Mouse (Mus musculus) neural tube, embryonic 12.5 days (tissue): Measurements from ENCODE around the gene Sh3bgrl. TPM values are rescaled to one million over a fixed set of nuclear protein-coding genes. Genes with fewer than 3 reads are reported as not detected.

Source experiments
- ATAC-seq: fragments of 200-750 bp; cut with Nextera tagmentation; 2 replicates; pipeline ENCODE4 v1.8.0; 2017; ENCODE audit warnings: low read depth, mild to moderate bottlenecking, moderate TSS enrichment, moderate library complexity; ENCODE audit not compliant: low FRiP score
- H3K27ac ChIP-seq: fragments of 300-500 bp; sonication (generic); 2 replicates; pipeline ENCODE4 v1.5.1; 2016
- H3K27me3 ChIP-seq: fragments of 300-500 bp; sonication (generic); replicated peaks from 2 replicates; pipeline ENCODE4 v1.6.1; 2016; ENCODE audit warnings: mild to moderate bottlenecking
- H3K36me3 ChIP-seq: fragments of 300-500 bp; sonication (generic); 2 replicates; pipeline ENCODE4 v1.6.1; 2016; ENCODE audit warnings: mild to moderate bottlenecking
- H3K4me1 ChIP-seq: fragments of 300-500 bp; sonication (generic); 2 replicates; pipeline ENCODE4 v1.6.1; 2016
- H3K4me2 ChIP-seq: fragments of 300-500 bp; sonication (generic); replicated peaks from 2 replicates; pipeline ENCODE4 v1.6.1; 2016; ENCODE audit warnings: mild to moderate bottlenecking
- H3K4me3 ChIP-seq: fragments of 300-500 bp; sonication (generic); 2 replicates; pipeline ENCODE4 v1.5.1; 2016
- H3K9ac ChIP-seq: fragments of 300-500 bp; sonication (generic); 2 replicates; pipeline ENCODE4 v1.6.1; 2016; ENCODE audit warnings: mild to moderate bottlenecking
- H3K9me3 ChIP-seq: fragments of 300-500 bp; sonication (generic); 2 replicates; pipeline ENCODE4 v1.6.1; 2016; ENCODE audit warnings: mild to moderate bottlenecking
- WGBS: fragments of 180-500 bp; shearing (Covaris S2); methylation state at CpG from one replicate; pipeline ENCODE4 v1.1.7; 2016; 5-methylcytosine and 5-hydroxymethylcytosine counted together
- polyA plus RNA-seq: library from polyadenylated mRNA; unstranded; fragments of >200 nt; fragmentation: Nextera tagmentation; extraction: Ambion mirVana; gene quantifications from 2 replicates; pipeline ENCODE4 v1.2.1, GENCODE M21; 2016

The Sh3bgrl gene
- polyA plus RNA-seq, 1 experiment from 2014 or later: 184 TPM

DNA sequence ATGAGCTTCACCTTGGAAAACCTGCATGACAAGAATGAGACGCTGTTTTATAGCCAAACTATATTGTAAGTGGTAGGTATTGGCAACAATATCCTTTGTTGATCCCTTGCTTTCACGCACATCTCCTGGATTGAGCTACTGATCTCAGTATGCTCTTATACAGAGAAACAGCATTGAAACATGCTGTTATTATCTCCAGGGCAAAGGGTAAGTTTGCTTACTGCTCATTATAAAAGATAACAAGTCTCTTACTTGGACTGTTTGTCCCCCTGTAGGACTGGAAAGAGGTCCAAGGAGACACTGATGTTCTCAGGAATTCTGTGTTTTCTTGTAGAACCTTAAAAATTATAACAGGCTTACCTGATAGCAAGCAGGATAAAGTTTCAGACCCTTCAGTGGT lies 41.7 kb downstream of the Sh3bgrl start:
- Histone ChIP-seq H3K4me1 (no peaks in the 10 kb centered on the region), H3K27ac (no peak overlapping the region), H3K9ac (no peak overlapping the region), H3K36me3 (no peaks in the 10 kb centered on the region), H3K4me3 (no peak overlapping the region), H3K9me3 (no peaks in the 10 kb centered on the region), H3K4me2 (no peak overlapping the region), H3K27me3 (no peaks in the 10 kb centered on the region)
- no peak for ATAC-seq
- WGBS: 84% methylated on average over 2 of the region's 2 CpGs

- H3K9me3 ChIP-seq: no peaks in the 10 kb centered on the region
- WGBS: 76% methylated on average over 2 of the region's 2 CpGs
- ATAC-seq: no peak
These were observed 42.1 kb downstream of the Sh3bgrl start for GRCm38 (mm10) chrX:109137295-109137694.

GRCm38 (mm10) chrX:109141337-109141870 lies 46.2 kb downstream of the Sh3bgrl start:
- WGBS: 79% methylated on average over 1 of the region's 1 CpGs
- H3K27me3 ChIP-seq: no peaks in the 10 kb centered on the region

More at GRCm38 (mm10) chrX:109137295-109137694, 42.1 kb downstream of the Sh3bgrl start:
- H3K27me3 ChIP-seq: no peaks in the 10 kb centered on the region
- no peak overlapping the region for H3K4me3 ChIP-seq
- H3K4me1 ChIP-seq: no peaks in the 10 kb centered on the region
- H3K27ac ChIP-seq: no peak overlapping the region
- H3K36me3 ChIP-seq: no peaks in the 10 kb centered on the region
- no peak overlapping the region for H3K9ac ChIP-seq
- no peak overlapping the region for H3K4me2 ChIP-seq

DNA sequence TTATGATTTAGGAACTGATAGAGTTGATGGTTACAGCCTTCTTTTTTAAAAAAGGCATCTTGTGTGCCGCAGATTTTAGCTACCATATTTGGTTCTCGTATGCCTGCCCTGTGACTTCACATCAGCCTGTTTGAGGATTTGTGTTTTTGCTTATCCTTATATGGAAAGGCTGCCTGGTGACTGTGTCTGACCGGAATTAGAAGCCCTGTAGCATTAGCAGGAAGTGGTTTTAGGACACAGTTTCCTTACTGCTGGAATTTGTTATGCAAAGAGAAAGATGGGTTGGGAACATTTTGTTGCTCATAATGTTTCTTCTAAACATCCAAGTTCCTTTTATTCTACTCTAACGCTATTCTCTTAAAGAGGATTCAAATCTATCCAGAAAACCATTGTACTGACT lies 47.1 kb downstream of the Sh3bgrl start:
- H3K4me3 ChIP-seq: no peak overlapping the region
- 83% methylated on average over 4 of the region's 4 CpGs for WGBS
- ATAC-seq: no peak
- H3K27me3 ChIP-seq: no peaks in the 10 kb centered on the region
- no peak overlapping the region for H3K9ac ChIP-seq
- no peaks in the 10 kb centered on the region for H3K36me3 ChIP-seq
- H3K4me2 ChIP-seq: no peak overlapping the region
- H3K4me1 ChIP-seq: no peaks in the 10 kb centered on the region
- no peaks in the 10 kb centered on the region for H3K9me3 ChIP-seq
- H3K27ac ChIP-seq: no peak overlapping the region

More at GRCm38 (mm10) chrX:109141337-109141870, 46.2 kb downstream of the Sh3bgrl start:
- H3K9me3 ChIP-seq: no peaks in the 10 kb centered on the region
- ATAC-seq: no peak
- H3K9ac ChIP-seq: no peak overlapping the region
- H3K36me3 ChIP-seq: no peaks in the 10 kb centered on the region
- no peak overlapping the region for H3K27ac ChIP-seq
- no peak overlapping the region for H3K4me3 ChIP-seq
- no peaks in the 10 kb centered on the region for H3K4me1 ChIP-seq
- H3K4me2 ChIP-seq: no peak overlapping the region

DNA sequence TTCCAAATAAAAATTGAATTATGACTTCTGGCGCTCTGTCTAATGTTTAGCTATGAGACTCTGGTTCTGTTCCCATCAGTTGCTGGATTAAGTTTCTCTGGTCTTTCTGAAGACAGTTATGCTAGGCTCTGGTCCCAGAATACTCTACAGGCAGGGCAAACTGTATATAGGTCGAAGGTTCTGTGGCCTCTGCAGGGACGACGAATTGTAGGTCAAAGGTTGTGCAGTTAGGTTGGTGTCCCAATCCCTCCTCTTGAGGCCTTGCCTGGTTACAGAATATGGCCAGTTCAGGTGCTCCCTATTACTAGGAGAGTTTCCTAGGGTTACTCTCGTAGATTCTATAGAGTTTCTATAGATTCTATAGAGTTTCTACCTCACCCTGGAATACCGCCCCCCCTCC lies 50.6 kb downstream of the Sh3bgrl start:
- Histone ChIP-seq H3K9ac (no peak overlapping the region), H3K4me2 (no peak overlapping the region), H3K36me3 (no peaks in the 10 kb centered on the region), H3K27ac (no peak overlapping the region), H3K27me3 (no peaks in the 10 kb centered on the region), H3K4me3 (no peak overlapping the region), H3K4me1 (no peaks in the 10 kb centered on the region), H3K9me3 (no peaks in the 10 kb centered on the region)
- WGBS: 89% methylated on average over 6 of the region's 6 CpGs
- no peak for ATAC-seq

DNA sequence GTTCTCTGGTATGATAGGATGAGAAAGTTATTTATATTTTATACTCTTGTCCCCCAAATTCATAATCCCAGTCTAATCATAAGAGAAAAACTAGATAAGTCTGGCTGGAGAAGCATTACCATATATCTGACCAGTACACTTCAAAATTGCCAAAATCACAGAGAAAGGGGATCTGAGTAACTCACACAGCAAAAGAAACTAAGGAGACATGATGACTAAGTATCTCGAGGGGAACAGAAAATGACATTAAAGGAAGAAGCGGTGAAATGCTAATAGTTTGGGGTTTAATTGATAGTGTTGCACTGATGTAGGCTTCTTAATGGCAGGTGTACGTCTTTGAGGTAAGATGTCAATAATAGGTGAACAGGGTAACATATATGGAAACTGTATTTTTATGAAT lies 51.9 kb downstream of the Sh3bgrl start:
- Histone ChIP-seq H3K27me3 (no peaks in the 10 kb centered on the region), H3K4me3 (no peak overlapping the region), H3K27ac (no peak overlapping the region), H3K4me1 (no peaks in the 10 kb centered on the region), H3K9me3 (no peaks in the 10 kb centered on the region), H3K9ac (no peak overlapping the region), H3K36me3 (no peaks in the 10 kb centered on the region), H3K4me2 (no peak overlapping the region)
- WGBS: 95% methylated on average over 3 of the region's 3 CpGs
- no peak for ATAC-seq

GRCm38 (mm10) chrX:109151228-109151627 lies 56.1 kb downstream of the Sh3bgrl start:
- Histone ChIP-seq H3K4me1 (no peaks in the 10 kb centered on the region), H3K4me2 (no peak overlapping the region), H3K9me3 (no peaks in the 10 kb centered on the region), H3K27me3 (no peaks in the 10 kb centered on the region), H3K4me3 (no peak overlapping the region), H3K27ac (no peak overlapping the region), H3K36me3 (no peaks in the 10 kb centered on the region), H3K9ac (no peak overlapping the region)
- 89% methylated on average over 2 of the region's 2 CpGs for WGBS
- ATAC-seq: no peak

GRCm38 (mm10) chrX:109160326-109160725 lies 65.2 kb downstream of the Sh3bgrl start:
- Histone ChIP-seq H3K4me1 (no peaks in the 10 kb centered on the region), H3K4me2 (no peak overlapping the region), H3K9me3 (no peaks in the 10 kb centered on the region), H3K9ac (no peak overlapping the region), H3K27me3 (no peaks in the 10 kb centered on the region), H3K27ac (no peak overlapping the region), H3K4me3 (no peak overlapping the region), H3K36me3 (no peaks in the 10 kb centered on the region)
- no peak for ATAC-seq
- 70% methylated on average over 1 of the region's 1 CpGs for WGBS

- Histone ChIP-seq H3K9ac (no peak overlapping the region), H3K4me2 (no peak overlapping the region), H3K4me1 (no peaks in the 10 kb centered on the region), H3K9me3 (no peaks in the 10 kb centered on the region), H3K36me3 (no peaks in the 10 kb centered on the region), H3K4me3 (no peak overlapping the region), H3K27ac (no peak overlapping the region), H3K27me3 (no peaks in the 10 kb centered on the region)
- WGBS: 85% methylated on average over 4 of the region's 4 CpGs
- ATAC-seq: no peak
These were observed 65.7 kb downstream of the Sh3bgrl start for GRCm38 (mm10) chrX:109160901-109161300.

- H3K9ac ChIP-seq: no peak overlapping the region
- no peaks in the 10 kb centered on the region for H3K4me1 ChIP-seq
- 74% methylated on average over 2 of the region's 2 CpGs for WGBS
- no peak overlapping the region for H3K27ac ChIP-seq
- H3K27me3 ChIP-seq: no peaks in the 10 kb centered on the region
- H3K36me3 ChIP-seq: no peaks in the 10 kb centered on the region
- ATAC-seq: no peak
- no peak overlapping the region for H3K4me2 ChIP-seq
- H3K9me3 ChIP-seq: no peaks in the 10 kb centered on the region
- H3K4me3 ChIP-seq: no peak overlapping the region
These were observed 79.9 kb downstream of the Sh3bgrl start for GRCm38 (mm10) chrX:109175038-109175437.

DNA sequence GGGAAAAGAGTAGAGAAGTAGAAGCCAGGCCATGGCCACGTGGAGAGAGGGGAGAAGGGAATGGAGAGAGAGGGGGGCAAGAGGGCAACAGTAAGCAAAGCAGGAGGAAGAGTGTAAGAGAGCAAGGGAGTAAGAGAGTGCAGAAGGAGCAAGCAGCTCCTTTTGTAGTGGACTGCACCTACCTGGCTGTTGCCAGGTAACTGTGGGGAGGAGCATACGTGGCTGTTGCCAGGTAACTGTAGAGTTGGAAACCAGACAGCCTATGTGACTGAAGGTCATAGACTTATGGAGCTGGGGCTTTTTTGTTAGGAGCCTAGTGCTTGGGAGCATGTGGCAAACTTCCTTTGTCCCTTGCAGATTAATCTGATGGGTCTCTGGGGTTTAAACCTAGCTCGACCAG lies 80.3 kb downstream of the Sh3bgrl start:
- Histone ChIP-seq H3K9ac (no peak overlapping the region), H3K9me3 (no peaks in the 10 kb centered on the region), H3K4me2 (no peak overlapping the region), H3K36me3 (no peaks in the 10 kb centered on the region), H3K4me1 (no peaks in the 10 kb centered on the region), H3K27me3 (no peaks in the 10 kb centered on the region), H3K27ac (no peak overlapping the region), H3K4me3 (no peak overlapping the region)
- no peak for ATAC-seq
- WGBS: 36% methylated on average over 3 of the region's 3 CpGs

GRCm38 (mm10) chrX:109184706-109185478 lies 89.7 kb downstream of the Sh3bgrl start:
- no peak for ATAC-seq
- no peaks in the 10 kb centered on the region for H3K4me1 ChIP-seq
- H3K9ac ChIP-seq: no peak overlapping the region
- H3K4me3 ChIP-seq: no peak overlapping the region
- no peaks in the 10 kb centered on the region for H3K36me3 ChIP-seq
- no peak overlapping the region for H3K27ac ChIP-seq
- H3K27me3 ChIP-seq: no peaks in the 10 kb centered on the region
- H3K9me3 ChIP-seq: no peaks in the 10 kb centered on the region
- no peak overlapping the region for H3K4me2 ChIP-seq
- 81% methylated on average over 4 of the region's 4 CpGs for WGBS

DNA sequence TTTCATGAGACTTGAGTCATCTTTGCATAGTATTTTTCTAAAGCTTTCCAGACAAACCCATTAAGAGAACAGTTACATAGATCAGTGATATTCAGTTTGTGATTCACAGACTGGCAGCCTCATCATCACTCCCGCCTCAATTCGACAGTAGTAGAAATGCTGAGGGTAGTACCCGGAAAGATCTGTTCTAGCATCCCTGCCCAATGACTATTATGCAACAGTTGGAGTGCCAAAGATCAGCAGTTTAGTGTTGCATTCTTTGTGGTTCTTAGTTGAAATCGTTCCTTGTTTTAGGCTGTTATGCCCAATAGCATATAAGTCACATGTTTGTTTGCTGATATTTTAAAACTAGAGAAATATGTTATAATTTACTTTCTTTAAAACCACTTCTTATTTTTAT lies 94.4 kb downstream of the Sh3bgrl start:
- Histone ChIP-seq H3K4me2 (no peak overlapping the region), H3K9me3 (no peaks in the 10 kb centered on the region), H3K4me3 (no peak overlapping the region), H3K36me3 (no peaks in the 10 kb centered on the region), H3K27ac (no peak overlapping the region), H3K9ac (no peak overlapping the region), H3K27me3 (no peaks in the 10 kb centered on the region), H3K4me1 (no peaks in the 10 kb centered on the region)
- ATAC-seq: no peak
- 91% methylated on average over 4 of the region's 4 CpGs for WGBS
